Mouse (Mus musculus): ENCODE results near the gene Gm4131. TPM values are rescaled to one million over a fixed set of nuclear protein-coding genes. Genes with fewer than 3 reads are reported as not detected.

Gene Gm4131
- polyA plus RNA-seq, 2 experiments: not detected

GRCm38 (mm10) chr14:62496501-62496900 is 70.2 kb downstream of the Gm4131 start:
- TF ChIP-seq POLR2A (IDR thresholded peaks at IDR 0.05; ENCODE audit: borderline replicate concordance, extremely low read depth, insufficient read depth, insufficient read length): no peak
- no peaks in the 10 kb centered on the region for H3K36me3 ChIP-seq (ENCODE audit: control insufficient read depth, insufficient read depth, low read length)
- H3K4me1 ChIP-seq (ENCODE audit: control insufficient read depth, insufficient read depth, low read length): no peaks in the 10 kb centered on the region
- no peak for ATAC-seq (ENCODE audit: low FRiP score, low read depth)
- no peak for DNase-seq (ENCODE audit: low spot score)
- H3K9me3 ChIP-seq (ENCODE audit: control insufficient read depth, low read length): no peaks in the 10 kb centered on the region
- WGBS: 54% methylated on average over 1 of the region's 1 CpGs
- no peak overlapping the region for H3K27ac ChIP-seq (replicated peaks; ENCODE audit: low read depth, low read length)
- no peak overlapping the region for H3K9ac ChIP-seq (ENCODE audit: low read depth, low read length, severe bottlenecking)
- no peaks in the 10 kb centered on the region for H3K27me3 ChIP-seq (ENCODE audit: control insufficient read depth, insufficient read depth, low read length)
- H3K4me3 ChIP-seq (replicated peaks; ENCODE audit: low read length): no peak overlapping the region
- no peak overlapping the region for H3K4me2 ChIP-seq (replicated peaks; ENCODE audit: low read depth, low read length, severe bottlenecking)

- no peaks in the 10 kb centered on the region for H3K36me3 ChIP-seq (ENCODE audit: control insufficient read depth, insufficient read depth, low read length)
- no peak overlapping the region for H3K4me2 ChIP-seq (replicated peaks; ENCODE audit: low read depth, low read length, severe bottlenecking)
- no peaks in the 10 kb centered on the region for H3K27me3 ChIP-seq (ENCODE audit: control insufficient read depth, insufficient read depth, low read length)
- no peak for TF ChIP-seq POLR2A (IDR thresholded peaks at IDR 0.05; ENCODE audit: borderline replicate concordance, extremely low read depth, insufficient read depth, insufficient read length)
- ATAC-seq (ENCODE audit: low FRiP score, low read depth) (no peak), DNase-seq (ENCODE audit: low spot score) (no peak)
- no peak overlapping the region for H3K4me3 ChIP-seq (replicated peaks; ENCODE audit: low read length)
- WGBS: 62% methylated on average over 5 of the region's 5 CpGs
- H3K27ac ChIP-seq (replicated peaks; ENCODE audit: low read depth, low read length): no peak overlapping the region
- no peak overlapping the region for H3K9ac ChIP-seq (ENCODE audit: low read depth, low read length, severe bottlenecking)
- no peaks in the 10 kb centered on the region for H3K9me3 ChIP-seq (ENCODE audit: control insufficient read depth, low read length)
- H3K4me1 ChIP-seq (ENCODE audit: control insufficient read depth, insufficient read depth, low read length): no peaks in the 10 kb centered on the region
Observed at GRCm38 (mm10) chr14:62493456-62493855, 73.3 kb downstream of the Gm4131 start.

- no peak for ATAC-seq (ENCODE audit: low FRiP score, low read depth)
Observed at GRCm38 (mm10) chr14:62492196-62492850, 74.4 kb downstream of the Gm4131 start.

GRCm38 (mm10) chr14:62488270-62488669 is 78.5 kb downstream of the Gm4131 start:
- Histone ChIP-seq H3K4me3 (replicated peaks; ENCODE audit: low read length) (no peak overlapping the region), H3K27ac (replicated peaks; ENCODE audit: low read depth, low read length) (no peak overlapping the region), H3K36me3 (ENCODE audit: control insufficient read depth, insufficient read depth, low read length) (no peaks in the 10 kb centered on the region), H3K27me3 (ENCODE audit: control insufficient read depth, insufficient read depth, low read length) (no peaks in the 10 kb centered on the region), H3K4me1 (ENCODE audit: control insufficient read depth, insufficient read depth, low read length) (no peaks in the 10 kb centered on the region), H3K4me2 (replicated peaks; ENCODE audit: low read depth, low read length, severe bottlenecking) (no peak overlapping the region), H3K9ac (ENCODE audit: low read depth, low read length, severe bottlenecking) (no peak overlapping the region), H3K9me3 (ENCODE audit: control insufficient read depth, low read length) (no peaks in the 10 kb centered on the region)
- no peak for ATAC-seq (ENCODE audit: low FRiP score, low read depth)
- DNase-seq (ENCODE audit: low spot score): no peak
- 91% methylated on average over 7 of the region's 7 CpGs for WGBS
- no peak for TF ChIP-seq POLR2A (IDR thresholded peaks at IDR 0.05; ENCODE audit: borderline replicate concordance, extremely low read depth, insufficient read depth, insufficient read length)

More at GRCm38 (mm10) chr14:62492196-62492850, 74.4 kb downstream of the Gm4131 start:
- no peaks in the 10 kb centered on the region for H3K27me3 ChIP-seq (ENCODE audit: control insufficient read depth, insufficient read depth, low read length)
- H3K4me3 ChIP-seq (replicated peaks; ENCODE audit: low read length): no peak overlapping the region
- H3K4me1 ChIP-seq (ENCODE audit: control insufficient read depth, insufficient read depth, low read length): no peaks in the 10 kb centered on the region
- TF ChIP-seq POLR2A (IDR thresholded peaks at IDR 0.05; ENCODE audit: borderline replicate concordance, extremely low read depth, insufficient read depth, insufficient read length): 0 out of 2 replicates have a peak, but pooled peaks have one; percentile 17
- 37% methylated on average over 16 of the region's 16 CpGs for WGBS
- H3K9ac ChIP-seq (ENCODE audit: low read depth, low read length, severe bottlenecking): no peak overlapping the region
- H3K9me3 ChIP-seq (ENCODE audit: control insufficient read depth, low read length): no peaks in the 10 kb centered on the region
- H3K36me3 ChIP-seq (ENCODE audit: control insufficient read depth, insufficient read depth, low read length): no peaks in the 10 kb centered on the region
- DNase-seq (ENCODE audit: low spot score): peak; percentile 67
- H3K27ac ChIP-seq (replicated peaks; ENCODE audit: low read depth, low read length): no peak overlapping the region
- no peak overlapping the region for H3K4me2 ChIP-seq (replicated peaks; ENCODE audit: low read depth, low read length, severe bottlenecking)

GRCm38 (mm10) chr14:62481381-62481780 is 85.3 kb downstream of the Gm4131 start:
- Histone ChIP-seq H3K4me1 (ENCODE audit: control insufficient read depth, insufficient read depth, low read length) (0 out of 2 replicates have a peak, but pooled peaks cover 6% of the 10 kb centered on the region), H3K36me3 (ENCODE audit: control insufficient read depth, insufficient read depth, low read length) (no peaks in the 10 kb centered on the region), H3K9ac (ENCODE audit: low read depth, low read length, severe bottlenecking) (no peak overlapping the region), H3K4me2 (replicated peaks; ENCODE audit: low read depth, low read length, severe bottlenecking) (no peak overlapping the region), H3K4me3 (replicated peaks; ENCODE audit: low read length) (no peak overlapping the region), H3K27ac (replicated peaks; ENCODE audit: low read depth, low read length) (no peak overlapping the region), H3K27me3 (ENCODE audit: control insufficient read depth, insufficient read depth, low read length) (no peaks in the 10 kb centered on the region), H3K9me3 (ENCODE audit: control insufficient read depth, low read length) (no peaks in the 10 kb centered on the region)
- WGBS: 43% methylated on average over 8 of the region's 8 CpGs
- ATAC-seq (ENCODE audit: low FRiP score, low read depth): no peak
- peak; percentile 64 for DNase-seq (ENCODE audit: low spot score)
- no peak for TF ChIP-seq POLR2A (IDR thresholded peaks at IDR 0.05; ENCODE audit: borderline replicate concordance, extremely low read depth, insufficient read depth, insufficient read length)
